Mouse (Mus musculus) kidney, postnatal 0 days (tissue): ENCODE results near the gene Capzb. TPM values are rescaled to one million over a fixed set of nuclear protein-coding genes. Genes with fewer than 3 reads are reported as not detected.

Source experiments
- ATAC-seq: fragments of 200-750 bp; cut with Nextera tagmentation; replicated peaks from 2 replicates; pipeline ENCODE4 v1.8.0; 2017; ENCODE audit warnings: low read depth, moderate number of reproducible peaks, moderate TSS enrichment, moderate library complexity; ENCODE audit not compliant: low FRiP score
- DNase-seq: peaks from one replicate; pipeline ENCODE4 v3.0.0-alpha.2; 2016; ENCODE audit warnings: low spot score
- H3K27ac ChIP-seq: fragments of 300-500 bp; sonication (generic); 2 replicates; pipeline ENCODE4 v1.5.1; 2014; ENCODE audit warnings: mild to moderate bottlenecking
- H3K27me3 ChIP-seq: fragments of 300-500 bp; sonication (generic); 2 replicates; pipeline ENCODE4 v1.6.1; 2014; ENCODE audit warnings: low read length, mixed read lengths; ENCODE audit not compliant: insufficient read depth
- H3K36me3 ChIP-seq: fragments of 300-500 bp; sonication (generic); 2 replicates; pipeline ENCODE4 v1.6.1; 2014; ENCODE audit warnings: low read length, mixed read lengths; ENCODE audit not compliant: insufficient read depth
- H3K4me1 ChIP-seq: fragments of 300-500 bp; sonication (generic); replicated peaks from 2 replicates; pipeline ENCODE4 v1.6.1; 2014; ENCODE audit warnings: antibody characterized with exemption, low read length, mixed read lengths; ENCODE audit not compliant: insufficient read depth
- H3K4me2 ChIP-seq: fragments of 300-500 bp; sonication (generic); 2 replicates; pipeline ENCODE4 v1.6.1; 2014; ENCODE audit warnings: mild to moderate bottlenecking, low read length, moderate library complexity, mixed read lengths
- H3K4me3 ChIP-seq: fragments of 300-500 bp; sonication (generic); replicated peaks from 2 replicates; pipeline ENCODE4 v1.5.1; 2014; ENCODE audit warnings: low read depth, low read length
- H3K9ac ChIP-seq: fragments of 300-500 bp; sonication (generic); 2 replicates; pipeline ENCODE4 v1.6.1; 2014; ENCODE audit warnings: low read depth, low read length
- H3K9me3 ChIP-seq: fragments of 300-500 bp; sonication (generic); replicated peaks from 2 replicates; pipeline ENCODE4 v1.6.1; 2016; ENCODE audit warnings: low read length, inconsistent platforms, mixed read lengths
- CTCF ChIP-seq: IDR thresholded peaks from 2 replicates; pipeline ENCODE4 v1.5.1; 2016; ENCODE audit warnings: antibody characterized with exemption, low read depth, mild to moderate bottlenecking, moderate library complexity
- WGBS: fragments of 180-500 bp; shearing (Covaris S2); extraction: QIAGEN DNeasy Blood & Tissue Kit; methylation state at CpG from one replicate; pipeline ENCODE4 v1.1.7; 2014; 5-methylcytosine and 5-hydroxymethylcytosine counted together
- polyA plus RNA-seq: library from polyadenylated mRNA; unstranded; fragments of >200 nt; fragmentation: Nextera tagmentation; extraction: Ambion mirVana; gene quantifications from 2 replicates; pipeline ENCODE4 v1.2.1, GENCODE M21; 2015

Capzb gene
- polyA plus RNA-seq, 1 experiment from 2014 or later = 304 TPM

DNA sequence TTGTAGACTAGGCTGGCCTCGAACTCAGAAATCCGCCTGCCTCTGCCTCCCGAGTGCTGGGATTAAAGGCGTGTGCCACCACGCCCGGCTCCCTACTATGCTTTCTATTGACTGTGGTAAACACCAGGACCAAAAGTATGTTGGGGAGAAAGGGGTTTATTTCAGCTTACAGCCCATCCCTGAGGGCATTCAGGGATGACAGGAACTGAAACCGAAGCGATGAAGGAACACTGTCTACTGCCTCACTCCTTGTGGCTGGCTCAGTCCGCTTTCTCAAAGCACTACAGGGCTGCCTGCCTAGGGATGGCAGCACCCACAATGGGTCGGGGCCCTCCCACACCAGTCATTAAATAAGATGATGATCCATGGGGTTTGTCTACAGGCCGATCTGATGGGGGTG is 14.3 kb upstream of the Capzb start:
- no peak for ATAC-seq
- Histone ChIP-seq H3K36me3 (no peaks in the 10 kb centered on the region), H3K27me3 (no peaks in the 10 kb centered on the region), H3K4me2 (no peak overlapping the region), H3K9ac (no peak overlapping the region), H3K27ac (no peak overlapping the region), H3K9me3 (no peaks in the 10 kb centered on the region), H3K4me1 (peaks cover 8% of the 10 kb centered on the region; the same call in 1 of the 2 replicates), H3K4me3 (no peak overlapping the region)
- DNase-seq = no peak
- no peak for TF ChIP-seq CTCF
- 96% methylated on average over 11 of the region's 11 CpGs for WGBS

DNA sequence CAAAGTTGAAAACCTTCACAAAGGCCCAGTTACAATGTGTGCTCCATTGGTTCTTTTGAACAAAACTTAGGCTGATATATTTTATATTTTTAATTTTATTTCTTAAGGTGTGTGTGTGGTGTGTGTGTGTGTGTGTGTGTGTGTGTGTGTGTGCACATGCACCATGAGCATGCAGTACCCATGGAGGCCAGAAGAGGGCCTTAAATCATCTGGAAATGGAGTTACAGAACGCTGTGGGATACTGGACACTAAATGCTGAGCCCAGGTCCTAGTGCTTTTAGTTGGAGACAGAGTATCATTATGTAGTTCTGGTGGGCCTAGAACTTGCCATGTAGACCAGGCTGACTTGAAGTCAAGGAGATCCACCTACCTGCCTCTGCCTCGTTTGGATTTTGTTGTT is 13.5 kb upstream of the Capzb start:
- ATAC-seq = no peak
- Histone ChIP-seq H3K4me2 (no peak overlapping the region), H3K9ac (no peak overlapping the region), H3K4me1 (peaks cover 8% of the 10 kb centered on the region; the same call in 1 of the 2 replicates), H3K9me3 (no peaks in the 10 kb centered on the region), H3K27ac (no peak overlapping the region), H3K36me3 (no peaks in the 10 kb centered on the region), H3K4me3 (no peak overlapping the region), H3K27me3 (no peaks in the 10 kb centered on the region)
- TF ChIP-seq CTCF = no peak
- DNase-seq = no peak
- WGBS = 78% methylated on average over 2 of the region's 2 CpGs

DNA sequence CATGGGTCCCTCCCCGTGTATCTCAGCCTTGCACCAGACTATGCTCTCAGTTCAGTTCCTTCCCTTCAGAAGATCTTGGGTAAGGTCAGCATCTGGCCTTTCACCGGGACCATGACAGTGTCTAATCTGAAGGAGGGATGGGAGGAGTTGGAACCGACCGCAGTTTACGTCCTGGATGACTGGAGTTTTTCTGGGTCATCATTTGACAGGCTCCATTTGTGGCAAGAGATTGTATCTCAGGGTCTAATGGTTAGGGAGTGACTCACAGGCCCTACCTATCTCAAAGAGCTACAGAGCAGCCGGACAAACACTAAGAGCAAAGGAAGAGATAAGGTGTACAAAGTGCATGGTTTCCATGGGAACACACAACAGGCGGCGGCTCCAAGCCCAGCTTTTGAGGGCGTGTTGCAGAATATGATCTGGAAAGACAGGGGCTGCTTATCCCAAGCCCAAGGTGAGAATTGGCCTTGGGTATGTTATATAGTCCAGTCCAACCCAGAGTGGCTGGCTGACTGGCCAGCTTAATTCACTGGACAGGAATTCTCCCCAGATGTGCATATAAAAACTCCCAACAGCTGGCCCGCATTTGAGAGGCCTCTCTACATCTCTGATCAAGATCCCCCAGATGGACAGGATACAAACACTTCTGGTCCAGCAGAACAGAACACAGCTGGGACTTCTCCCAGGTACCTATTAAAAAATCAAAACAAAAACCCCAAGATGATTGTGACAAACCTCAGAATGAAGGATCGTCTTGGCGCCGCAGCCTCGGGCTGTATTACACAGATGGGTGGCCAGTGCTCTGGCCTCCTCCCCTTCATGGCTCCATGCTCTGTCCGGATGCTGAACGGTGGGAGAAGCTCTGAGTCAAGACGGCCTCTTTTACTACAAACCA is 12.7 kb upstream of the Capzb start:
- H3K36me3 ChIP-seq = no peaks in the 10 kb centered on the region
- peaks cover 8% of the 10 kb centered on the region; the same call in 1 of the 2 replicates for H3K4me1 ChIP-seq
- no peak overlapping the region for H3K9ac ChIP-seq
- ATAC-seq = no peak
- H3K27ac ChIP-seq = no peak overlapping the region
- no peak for DNase-seq
- WGBS = 59% methylated on average over 17 of the region's 17 CpGs
- no peak for TF ChIP-seq CTCF
- no peaks in the 10 kb centered on the region for H3K27me3 ChIP-seq
- no peaks in the 10 kb centered on the region for H3K9me3 ChIP-seq
- no peak overlapping the region for H3K4me3 ChIP-seq
- H3K4me2 ChIP-seq = no peak overlapping the region

DNA sequence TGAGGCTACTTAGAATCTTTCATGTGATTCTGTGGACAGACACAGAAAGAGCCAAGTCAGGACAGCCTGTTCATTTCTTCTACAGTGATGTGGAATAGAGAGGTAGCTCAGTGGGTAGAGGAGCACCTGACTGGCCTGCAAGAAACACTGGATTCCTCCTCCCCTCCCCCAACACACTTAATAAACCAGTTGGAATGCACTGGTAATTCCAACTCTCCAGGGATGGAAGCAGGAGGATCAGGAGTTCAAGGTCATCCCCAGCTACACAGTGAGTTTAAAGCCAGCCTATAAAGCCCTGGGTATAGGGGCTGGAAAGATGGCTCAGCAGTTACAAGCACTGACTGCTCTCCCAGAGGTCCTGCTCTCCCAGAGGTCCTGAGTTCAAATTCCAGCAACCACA is 10.2 kb upstream of the Capzb start:
- DNase-seq (no peak), ATAC-seq (no peak)
- Histone ChIP-seq H3K27me3 (no peaks in the 10 kb centered on the region), H3K4me1 (no peaks in the 10 kb centered on the region), H3K4me3 (no peak overlapping the region), H3K4me2 (no peak overlapping the region), H3K36me3 (no peaks in the 10 kb centered on the region), H3K9ac (no peak overlapping the region), H3K27ac (no peak overlapping the region), H3K9me3 (no peaks in the 10 kb centered on the region)
- no peak for TF ChIP-seq CTCF

DNA sequence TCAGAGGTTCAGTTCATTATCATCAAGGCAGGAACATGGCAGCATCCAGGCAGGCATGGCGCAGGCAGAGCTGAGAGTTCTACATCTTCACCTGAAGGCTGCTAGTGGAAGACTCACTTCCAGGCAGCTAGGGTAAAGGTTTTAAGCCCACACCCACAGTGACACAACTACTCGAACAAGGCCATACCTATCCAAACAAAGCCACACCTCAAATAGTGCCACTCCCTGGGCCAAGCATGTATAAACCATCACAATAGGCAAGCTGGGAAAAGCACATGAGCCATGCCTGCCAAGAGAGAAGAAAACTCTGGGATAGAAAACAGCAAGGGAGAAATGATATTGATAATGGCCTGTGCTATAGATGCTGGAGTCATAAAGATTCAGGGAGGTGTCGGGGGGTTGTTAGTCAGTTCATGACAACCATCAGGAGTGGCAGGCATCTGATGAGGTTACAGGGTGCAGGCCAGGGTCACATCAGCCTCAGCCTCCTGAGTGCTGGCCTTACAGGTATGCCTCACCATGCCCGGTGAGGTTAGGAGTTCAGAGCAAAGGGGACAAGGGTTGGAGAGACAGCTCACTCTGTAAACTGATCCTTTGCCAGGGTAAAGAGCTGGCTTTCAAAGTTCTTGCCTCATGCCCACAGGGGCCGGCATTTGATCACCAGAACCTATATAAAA is 6.8 kb upstream of the Capzb start:
- no peak for TF ChIP-seq CTCF
- Histone ChIP-seq H3K27me3 (no peaks in the 10 kb centered on the region), H3K36me3 (no peaks in the 10 kb centered on the region), H3K9ac (no peak overlapping the region), H3K4me3 (no peak overlapping the region), H3K9me3 (no peaks in the 10 kb centered on the region), H3K4me2 (no peak overlapping the region), H3K27ac (no peak overlapping the region), H3K4me1 (no peaks in the 10 kb centered on the region)
- 89% methylated on average over 5 of the region's 5 CpGs for WGBS
- ATAC-seq = no peak
- no peak for DNase-seq

DNA sequence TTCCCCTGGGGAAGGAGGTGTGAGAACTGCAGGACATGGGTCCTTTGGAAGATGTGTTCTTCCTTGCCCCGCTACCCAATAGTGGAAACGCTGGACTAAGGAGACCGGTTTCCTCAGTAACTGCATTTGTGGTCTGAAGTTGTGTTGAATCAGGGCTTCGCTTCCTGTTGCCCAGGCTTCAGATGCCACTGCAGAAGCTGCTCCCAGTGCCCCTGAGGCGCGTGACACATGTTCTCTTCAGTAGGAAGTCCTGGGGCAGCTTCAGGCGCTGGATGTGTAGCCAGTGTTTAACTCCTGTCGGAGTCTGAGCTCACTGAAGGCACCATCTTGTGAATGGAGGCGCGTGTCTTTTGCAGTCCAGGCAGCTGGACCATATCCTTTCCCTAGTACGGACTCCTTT is 4.8 kb upstream of the Capzb start:
- Histone ChIP-seq H3K9me3 (no peaks in the 10 kb centered on the region), H3K4me3 (no peak overlapping the region), H3K36me3 (no peaks in the 10 kb centered on the region), H3K9ac (no peak overlapping the region), H3K4me1 (peaks cover 4% of the 10 kb centered on the region; the same call in 1 of the 2 replicates), H3K27me3 (no peaks in the 10 kb centered on the region), H3K27ac (no peak overlapping the region), H3K4me2 (no peak overlapping the region)
- 84% methylated on average over 11 of the region's 11 CpGs for WGBS
- ATAC-seq (no peak), DNase-seq (no peak)
- TF ChIP-seq CTCF = no peak
